Mouse (Mus musculus) inflammation-experienced regulatory T-cells, adult 6 months (primary cell): ENCODE results near the gene Slit2. TPM values are rescaled to one million over a fixed set of nuclear protein-coding genes. Genes with fewer than 3 reads are reported as not detected.

ENCODE experiments used
- ATAC-seq: one replicate; pipeline ENCODE4 v1.8.0; 2017
- polyA plus RNA-seq, 3 experiments: library from polyadenylated mRNA; unstranded; fragments of 100-300 nt; shearing (Covaris generic); gene quantifications; one replicate each; pipeline ENCODE4 v1.2.1; 2017

Slit2 gene
- under 1 TPM; 0.15 to 0.27 (median 0.17) TPM for polyA plus RNA-seq

GRCm38 (mm10) chr5:47982941-47983701 lies at the start of gene Slit2:
TSS of gene Slit2 (plus strand) at chr5:47983138.
- ATAC-seq, result no peak

GRCm38 (mm10) chr5:47938586-47939372 lies 44.2 kb upstream of the Slit2 start:
- ATAC-seq, result no peak

GRCm38 (mm10) chr5:47956451-47956850 lies 26.5 kb upstream of the Slit2 start:
- no peak for ATAC-seq

GRCm38 (mm10) chr5:47975795-47976194 lies 7.1 kb upstream of the Slit2 start:
- ATAC-seq, result no peak

- ATAC-seq, result no peak
Observed at GRCm38 (mm10) chr5:47979371-47979770, 3.6 kb upstream of the Slit2 start.

GRCm38 (mm10) chr5:47980459-47980858 lies 2.5 kb upstream of the Slit2 start:
- ATAC-seq, result no peak

- ATAC-seq, result no peak
Observed at GRCm38 (mm10) chr5:47981951-47982350, 987 bp upstream of the Slit2 start.

- no peak for ATAC-seq
Observed at GRCm38 (mm10) chr5:47983746-47984583, 1.0 kb downstream of the Slit2 start.

- no peak for ATAC-seq
Observed at GRCm38 (mm10) chr5:47984584-47985197, 1.8 kb downstream of the Slit2 start.

- no peak for ATAC-seq
Observed at GRCm38 (mm10) chr5:47985198-47985631, 2.3 kb downstream of the Slit2 start.

GRCm38 (mm10) chr5:47985901-47986670 lies 3.1 kb downstream of the Slit2 start:
- no peak for ATAC-seq

- ATAC-seq, result no peak
Observed at GRCm38 (mm10) chr5:47990926-47991325, 8.0 kb downstream of the Slit2 start.

GRCm38 (mm10) chr5:48003708-48004415 lies 20.9 kb downstream of the Slit2 start:
- ATAC-seq, result no peak

GRCm38 (mm10) chr5:48005533-48005932 lies 22.6 kb downstream of the Slit2 start:
- ATAC-seq, result no peak

GRCm38 (mm10) chr5:48006059-48006458 lies 23.1 kb downstream of the Slit2 start:
- no peak for ATAC-seq

- no peak for ATAC-seq
Observed at GRCm38 (mm10) chr5:48023441-48023840, 40.5 kb downstream of the Slit2 start.

- ATAC-seq, result no peak
Observed at GRCm38 (mm10) chr5:48034875-48035274, 51.9 kb downstream of the Slit2 start.

- no peak for ATAC-seq
Observed at GRCm38 (mm10) chr5:48038033-48038432, 55.1 kb downstream of the Slit2 start.

- ATAC-seq, result no peak
Observed at GRCm38 (mm10) chr5:48048986-48049751, 66.2 kb downstream of the Slit2 start.
